Mouse (Mus musculus) embryonic facial prominence, embryonic 11.5 days (tissue): ENCODE results near the gene Rgs9. TPM values are rescaled to one million over a fixed set of nuclear protein-coding genes. Genes with fewer than 3 reads are reported as not detected.

Experiments used
- ATAC-seq: fragments of 200-750 bp; cut with Nextera tagmentation; replicated peaks from 2 replicates; pipeline ENCODE4 v1.8.0; 2017; ENCODE audit warnings: low read depth; ENCODE audit not compliant: insufficient number of reproducible peaks, low FRiP score, low TSS enrichment
- DNase-seq: peaks from one replicate; pipeline ENCODE4 v3.0.0-alpha.2; 2015; ENCODE audit warnings: low spot score
- H3K27ac ChIP-seq: fragments of 300-500 bp; sonication (generic); replicated peaks from 2 replicates; pipeline ENCODE4 v1.5.1; 2014; ENCODE audit warnings: mild to moderate bottlenecking, low read depth, low read length, control low read depth
- H3K27me3 ChIP-seq: fragments of 300-500 bp; sonication (generic); 2 replicates; pipeline ENCODE4 v1.6.1; 2014; ENCODE audit warnings: mild to moderate bottlenecking, low read length, moderate library complexity, mixed read lengths; ENCODE audit not compliant: control insufficient read depth, insufficient read depth
- H3K36me3 ChIP-seq: fragments of 300-500 bp; sonication (generic); replicated peaks from 2 replicates; pipeline ENCODE4 v1.6.1; 2014; ENCODE audit warnings: low read depth, mild to moderate bottlenecking, low read length, moderate library complexity, mixed read lengths; ENCODE audit not compliant: control insufficient read depth, insufficient read depth
- H3K4me1 ChIP-seq: fragments of 300-500 bp; sonication (generic); 2 replicates; pipeline ENCODE4 v1.6.1; 2014; ENCODE audit warnings: low read length, mixed read lengths; ENCODE audit not compliant: control insufficient read depth, insufficient read depth
- H3K4me2 ChIP-seq: fragments of 300-500 bp; sonication (generic); 2 replicates; pipeline ENCODE4 v1.6.1; 2014; ENCODE audit warnings: low read depth, mild to moderate bottlenecking, control low read depth, low read length, moderate library complexity
- H3K4me3 ChIP-seq: fragments of 300-500 bp; sonication (generic); 2 replicates; pipeline ENCODE4 v1.5.1; 2014; ENCODE audit warnings: low read depth, low read length, control low read depth
- H3K9ac ChIP-seq: fragments of 300-500 bp; sonication (generic); replicated peaks from 2 replicates; pipeline ENCODE4 v1.6.1; 2014; ENCODE audit warnings: mild to moderate bottlenecking, control low read depth, low read length
- H3K9me3 ChIP-seq: fragments of 300-500 bp; sonication (generic); replicated peaks from 2 replicates; pipeline ENCODE4 v1.6.1; 2016; ENCODE audit warnings: mild to moderate bottlenecking, low read length, inconsistent platforms, mixed read lengths; ENCODE audit not compliant: control insufficient read depth
- WGBS: fragments of 180-500 bp; shearing (Covaris S2); extraction: QIAGEN DNeasy Blood & Tissue Kit; methylation state at CpG from one replicate; pipeline ENCODE4 v1.1.7; 2014; 5-methylcytosine and 5-hydroxymethylcytosine counted together
- polyA plus RNA-seq: library from polyadenylated mRNA; unstranded; fragments of >200 nt; fragmentation: Nextera tagmentation; extraction: Ambion mirVana; gene quantifications from 2 replicates; pipeline ENCODE4 v1.2.1, GENCODE M21; 2014

Gene Rgs9
- polyA plus RNA-seq, 1 experiment from 2014 or later = 0.73 TPM

DNA sequence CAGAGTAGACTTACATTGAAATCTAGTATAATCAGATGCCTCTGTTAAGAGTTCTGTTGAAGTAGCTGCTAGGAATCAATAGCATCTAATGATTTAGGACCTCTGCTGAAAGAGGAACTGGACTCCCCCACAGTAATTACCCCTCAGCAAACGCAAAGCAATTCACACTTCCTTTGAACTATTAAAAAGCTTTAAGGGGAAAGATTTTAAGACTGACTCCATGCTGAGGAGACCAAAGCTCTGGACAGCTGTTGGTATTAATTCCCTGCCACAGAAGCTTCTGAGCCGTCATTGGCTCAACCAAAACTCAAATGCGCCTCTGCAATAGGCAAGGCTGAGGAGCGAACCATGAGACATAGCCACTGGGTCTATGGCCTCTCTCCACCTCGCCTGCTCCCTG is 45.4 kb downstream of the Rgs9 start:
- H3K4me3 ChIP-seq = no peak overlapping the region
- no peaks in the 10 kb centered on the region for H3K9me3 ChIP-seq
- H3K4me1 ChIP-seq = no peaks in the 10 kb centered on the region
- H3K27me3 ChIP-seq = no peaks in the 10 kb centered on the region
- no peak for DNase-seq
- no peak overlapping the region for H3K4me2 ChIP-seq
- H3K36me3 ChIP-seq = no peaks in the 10 kb centered on the region
- no peak overlapping the region for H3K27ac ChIP-seq
- H3K9ac ChIP-seq = no peak overlapping the region
- ATAC-seq = no peak
- WGBS = 60% methylated on average over 5 of the region's 5 CpGs

DNA sequence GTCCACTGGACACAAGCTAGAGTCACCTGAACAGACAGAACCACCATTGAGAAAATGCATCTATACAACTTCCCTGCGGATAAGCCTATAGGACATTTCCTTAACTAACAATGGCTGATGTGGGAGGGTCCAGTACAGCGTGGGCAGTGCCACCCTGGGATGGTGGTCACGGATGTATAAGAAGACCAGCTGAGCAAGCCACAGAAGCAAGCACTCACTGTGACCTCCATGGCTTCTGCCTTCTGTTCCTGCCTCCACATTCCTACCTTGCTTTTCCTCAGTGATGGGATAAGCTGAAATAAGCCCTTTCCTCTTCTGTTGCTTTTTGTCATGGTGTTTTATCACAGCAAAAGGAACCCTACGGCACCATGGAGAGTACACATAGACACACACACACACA is 47.4 kb downstream of the Rgs9 start:
- Histone ChIP-seq H3K4me2 (no peak overlapping the region), H3K9me3 (no peaks in the 10 kb centered on the region), H3K36me3 (no peaks in the 10 kb centered on the region), H3K9ac (no peak overlapping the region), H3K4me1 (no peaks in the 10 kb centered on the region), H3K4me3 (no peak overlapping the region), H3K27me3 (no peaks in the 10 kb centered on the region), H3K27ac (no peak overlapping the region)
- DNase-seq (no peak), ATAC-seq (no peak)
- 89% methylated on average over 4 of the region's 4 CpGs for WGBS

DNA sequence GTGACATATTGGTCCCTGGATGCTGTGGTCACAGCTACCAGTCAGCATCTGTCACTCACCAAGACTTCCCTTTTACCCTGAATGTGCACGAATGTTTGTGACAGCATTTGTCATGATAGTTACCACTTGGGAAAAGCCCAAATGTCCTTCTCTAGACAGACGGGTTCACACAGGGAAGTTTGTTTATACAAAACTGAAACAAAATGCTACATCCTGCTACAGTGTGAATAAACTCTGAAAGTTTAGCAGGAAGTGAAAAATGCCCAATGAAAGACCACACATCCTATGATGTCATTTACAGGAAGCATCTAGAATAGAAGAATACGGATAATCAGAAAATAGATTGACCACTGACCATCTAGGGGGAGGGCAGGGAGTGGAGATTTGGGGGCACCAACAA is 51.0 kb downstream of the Rgs9 start:
- Histone ChIP-seq H3K4me1 (no peaks in the 10 kb centered on the region), H3K36me3 (no peaks in the 10 kb centered on the region), H3K27ac (no peak overlapping the region), H3K27me3 (no peaks in the 10 kb centered on the region), H3K4me2 (no peak overlapping the region), H3K9me3 (no peaks in the 10 kb centered on the region), H3K4me3 (no peak overlapping the region), H3K9ac (no peak overlapping the region)
- DNase-seq (no peak), ATAC-seq (no peak)
- 66% methylated on average over 3 of the region's 3 CpGs for WGBS

DNA sequence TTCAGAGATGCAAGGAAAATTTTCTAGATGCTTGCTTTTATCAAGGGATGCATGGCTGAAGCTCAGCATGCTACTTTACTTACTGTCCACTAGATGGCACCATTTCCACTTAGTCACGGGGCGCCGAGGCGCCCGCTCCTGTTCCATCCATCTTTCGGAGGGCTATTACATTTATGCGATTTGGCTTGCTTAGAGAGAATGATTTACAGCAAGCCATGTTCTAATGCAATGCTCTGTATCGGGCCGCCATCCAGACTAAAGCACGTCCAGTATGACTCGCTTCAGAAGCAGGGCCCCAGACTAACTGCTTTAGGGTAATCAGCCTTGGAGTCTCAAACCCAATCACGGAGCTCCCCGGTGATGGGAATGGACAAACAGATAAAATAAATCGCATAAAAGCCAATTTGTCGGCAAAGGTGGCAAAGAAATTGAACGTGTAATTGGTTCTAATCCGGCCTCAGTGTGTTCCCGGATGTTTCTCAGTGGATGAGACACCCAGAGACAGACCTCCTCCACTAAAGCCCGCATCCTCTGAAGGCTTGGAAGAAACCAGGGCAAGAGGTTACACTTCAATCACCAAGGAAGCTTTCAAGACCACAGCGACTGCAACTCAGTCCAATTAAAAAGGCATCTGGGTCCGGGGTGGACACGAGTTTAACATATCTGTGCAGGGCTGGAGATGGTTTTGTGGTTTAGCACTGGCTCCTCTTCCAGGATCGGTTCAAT is 53.1 kb downstream of the Rgs9 start:
- Histone ChIP-seq H3K4me3 (no peak overlapping the region), H3K9me3 (no peaks in the 10 kb centered on the region), H3K4me1 (no peaks in the 10 kb centered on the region), H3K9ac (no peak overlapping the region), H3K36me3 (no peaks in the 10 kb centered on the region), H3K27me3 (no peaks in the 10 kb centered on the region), H3K27ac (no peak overlapping the region), H3K4me2 (no peak overlapping the region)
- DNase-seq = peak; percentile 86
- ATAC-seq = peak; percentile 61; the same call in 1 of the 2 replicates
- WGBS = 30% methylated on average over 23 of the region's 23 CpGs

DNA sequence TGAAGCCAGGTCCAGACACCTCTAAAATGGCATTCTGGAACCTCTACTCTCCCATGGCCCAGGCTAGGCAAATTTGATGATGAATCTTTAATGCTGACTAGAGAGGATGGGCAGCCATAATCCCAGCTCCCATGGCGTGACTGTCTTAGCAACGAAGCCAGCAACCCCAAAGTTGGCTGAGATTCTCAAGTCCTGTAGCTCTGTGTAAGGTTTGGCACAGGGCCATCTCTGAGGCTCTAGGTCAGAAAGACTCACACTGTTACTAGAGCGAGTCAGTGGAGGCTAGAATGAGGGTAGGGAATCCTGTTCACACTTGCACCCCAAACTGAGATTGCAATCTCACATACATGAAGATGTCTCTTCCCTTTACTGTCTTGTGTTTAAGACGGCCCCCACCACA is 57.8 kb downstream of the Rgs9 start:
- H3K9ac ChIP-seq = no peak overlapping the region
- ATAC-seq (no peak), DNase-seq (no peak)
- no peaks in the 10 kb centered on the region for H3K9me3 ChIP-seq
- H3K27me3 ChIP-seq = no peaks in the 10 kb centered on the region
- no peak overlapping the region for H3K27ac ChIP-seq
- no peaks in the 10 kb centered on the region for H3K4me1 ChIP-seq
- no peaks in the 10 kb centered on the region for H3K36me3 ChIP-seq
- 88% methylated on average over 4 of the region's 4 CpGs for WGBS
- no peak overlapping the region for H3K4me3 ChIP-seq
- no peak overlapping the region for H3K4me2 ChIP-seq

DNA sequence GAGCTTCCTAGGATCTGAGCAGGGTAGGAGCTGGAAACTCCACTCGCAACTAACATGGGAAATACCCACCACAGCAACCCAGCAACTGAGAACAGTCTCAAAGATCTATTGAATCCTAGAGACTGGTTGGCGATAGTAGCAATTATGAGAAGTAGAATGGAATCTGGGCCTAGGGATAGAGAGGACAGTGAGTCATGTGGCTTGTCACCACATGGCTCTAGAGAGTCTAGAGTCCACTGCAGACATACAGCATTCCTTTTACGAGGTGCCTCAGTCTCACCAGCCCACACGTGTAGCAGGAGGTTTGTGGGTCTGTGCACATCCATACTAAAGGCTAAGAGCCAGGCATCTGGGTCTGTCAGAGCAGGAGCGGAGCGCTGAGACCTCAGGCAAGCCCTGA is 59.3 kb downstream of the Rgs9 start:
- 85% methylated on average over 6 of the region's 6 CpGs for WGBS
- DNase-seq (no peak), ATAC-seq (no peak)
- Histone ChIP-seq H3K27me3 (no peaks in the 10 kb centered on the region), H3K27ac (no peak overlapping the region), H3K9me3 (no peaks in the 10 kb centered on the region), H3K4me3 (no peak overlapping the region), H3K36me3 (no peaks in the 10 kb centered on the region), H3K9ac (no peak overlapping the region), H3K4me1 (no peaks in the 10 kb centered on the region), H3K4me2 (no peak overlapping the region)

DNA sequence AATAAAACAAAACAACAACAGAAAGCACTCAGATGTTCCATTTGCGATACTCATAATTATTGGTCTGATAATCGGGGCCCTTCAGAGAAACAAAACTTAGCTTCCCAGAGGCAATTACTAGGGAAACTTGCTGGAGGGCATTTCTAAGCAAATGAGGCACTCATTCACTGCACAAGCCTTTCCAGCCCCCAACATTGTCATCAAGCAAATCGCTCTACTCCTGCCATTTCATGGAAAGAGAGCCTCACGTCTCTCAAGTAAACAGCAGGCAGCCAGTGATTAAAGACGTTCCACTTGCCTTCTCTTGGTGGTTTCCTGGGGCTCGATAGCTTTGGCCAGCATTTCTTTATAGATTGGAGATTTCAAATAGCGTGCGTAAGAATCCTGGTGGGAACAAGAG is 60.1 kb downstream of the Rgs9 start:
- Histone ChIP-seq H3K27me3 (no peaks in the 10 kb centered on the region), H3K27ac (no peak overlapping the region), H3K4me3 (no peak overlapping the region), H3K4me2 (no peak overlapping the region), H3K36me3 (no peaks in the 10 kb centered on the region), H3K9ac (no peak overlapping the region), H3K4me1 (no peaks in the 10 kb centered on the region), H3K9me3 (no peaks in the 10 kb centered on the region)
- 52% methylated on average over 8 of the region's 8 CpGs for WGBS
- no peak for DNase-seq
- ATAC-seq = no peak

DNA sequence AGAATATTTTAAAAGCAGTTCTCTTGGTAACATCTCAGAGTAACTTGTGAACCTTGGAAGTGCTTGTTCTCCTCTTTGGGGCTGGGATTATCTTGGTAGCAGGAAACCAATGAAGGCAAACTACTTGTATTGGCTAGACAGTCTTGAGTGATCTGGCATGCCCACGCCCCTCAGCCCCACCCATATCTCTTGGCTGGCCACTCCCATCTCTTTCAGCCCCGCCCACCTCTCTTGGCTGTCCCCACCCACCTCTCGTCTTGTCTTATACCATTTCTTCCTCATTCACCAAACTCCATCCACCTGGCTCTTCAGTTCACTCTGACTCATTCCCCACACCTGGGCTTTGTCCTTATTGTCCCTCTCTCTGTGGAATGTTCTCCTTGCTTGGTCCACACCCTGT is 64.3 kb downstream of the Rgs9 start:
- 76% methylated on average over 3 of the region's 3 CpGs for WGBS
- no peak overlapping the region for H3K9ac ChIP-seq
- DNase-seq (no peak), ATAC-seq (no peak)
- no peaks in the 10 kb centered on the region for H3K4me1 ChIP-seq
- H3K27ac ChIP-seq = no peak overlapping the region
- H3K4me3 ChIP-seq = no peak overlapping the region
- H3K4me2 ChIP-seq = no peak overlapping the region
- no peaks in the 10 kb centered on the region for H3K27me3 ChIP-seq
- no peaks in the 10 kb centered on the region for H3K9me3 ChIP-seq
- H3K36me3 ChIP-seq = no peaks in the 10 kb centered on the region
